Mouse (Mus musculus): Measurements from ENCODE around the gene Rnase2b.
"Not testable (repeated sequence)": the region's sequence is repeated elsewhere in the genome, so short reads cannot be mapped to it uniquely, and the experiment has no call there.

The Rnase2b gene

DNA sequence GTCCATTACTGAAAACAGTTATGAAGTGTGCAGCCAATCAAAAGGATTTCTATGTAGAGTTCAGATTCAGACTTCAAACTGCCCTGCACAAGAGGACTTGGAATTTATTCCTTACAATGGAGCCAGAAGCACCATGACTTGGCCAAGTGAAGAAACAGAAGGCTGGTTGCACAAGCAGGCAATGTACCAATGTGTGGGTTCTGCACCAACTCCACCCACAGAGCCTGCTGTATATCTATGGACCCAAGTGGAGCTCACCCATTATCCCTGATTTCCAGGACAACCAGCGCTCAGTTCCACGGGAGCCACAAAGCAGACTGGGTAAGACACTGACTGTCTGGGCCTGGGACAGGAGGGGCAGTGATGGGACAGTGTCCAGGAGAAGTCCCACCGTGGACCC lies at the start of gene Rnase2b:
TSS of gene Rnase2b (plus strand) at position 285 of the 400 bp plus-strand sequence.
- not testable (repeated sequence) for DNase-seq

DNA sequence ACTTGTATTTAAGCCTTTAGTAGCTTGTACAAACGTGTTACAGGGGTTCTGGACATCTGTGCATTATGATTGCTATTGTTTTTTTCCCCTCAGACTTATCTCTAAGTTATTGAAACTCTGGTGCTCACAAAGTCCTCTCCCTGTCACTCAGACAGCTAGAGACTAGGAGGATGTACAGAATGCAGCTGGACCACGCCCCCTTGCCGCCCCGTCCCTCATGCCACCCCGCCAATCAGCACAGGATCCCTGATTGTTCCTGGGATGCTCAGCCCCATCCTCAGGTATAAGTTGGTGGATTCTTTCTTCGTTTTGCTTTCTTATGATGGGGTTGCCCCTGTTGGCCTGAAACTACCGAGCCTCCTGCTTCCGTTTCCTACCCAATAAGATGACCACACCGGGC lies 48.6 kb upstream of the Rnase2b start:
- no peak for DNase-seq

GRCm38 (mm10) chr14:51113916-51114560 lies 48.0 kb upstream of the Rnase2b start, which contains the start of gene Eddm3b:
Eddm3b (plus strand) TSS chr14:51114426.
- DNase-seq: no peak

GRCm38 (mm10) chr14:51125684-51126083 lies 36.4 kb upstream of the Rnase2b start:
- DNase-seq: no peak

DNA sequence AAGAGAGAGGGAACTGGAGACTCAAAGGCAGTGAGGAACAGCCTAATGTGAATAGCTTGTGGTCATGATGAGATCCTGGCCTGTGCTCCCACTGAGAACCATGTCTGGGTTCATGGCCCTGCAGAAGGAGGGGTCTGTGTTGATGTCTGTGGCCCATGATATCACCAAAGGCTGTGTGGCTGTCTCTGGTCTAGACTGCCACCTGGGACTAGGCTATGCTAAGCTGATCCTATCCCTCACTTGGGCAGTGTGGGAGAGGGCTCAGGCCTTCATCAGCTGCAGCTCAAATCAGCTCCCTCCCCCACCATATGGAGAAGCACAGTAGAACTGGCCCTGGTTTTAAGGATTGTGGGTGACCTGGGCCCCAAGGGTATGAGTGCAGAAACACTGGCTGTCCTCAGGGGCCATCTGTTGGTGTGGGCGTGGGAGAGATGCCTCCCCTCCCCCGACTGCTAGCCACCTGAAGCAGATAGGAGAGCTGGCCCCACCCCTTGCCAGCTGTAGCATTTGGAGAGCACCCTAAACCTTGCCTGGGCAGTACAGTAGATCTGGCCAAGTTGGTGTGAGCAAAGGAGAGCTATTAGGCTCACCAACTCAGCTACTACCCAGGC lies 34.3 kb upstream of the Rnase2b start:
- no peak for DNase-seq

DNA sequence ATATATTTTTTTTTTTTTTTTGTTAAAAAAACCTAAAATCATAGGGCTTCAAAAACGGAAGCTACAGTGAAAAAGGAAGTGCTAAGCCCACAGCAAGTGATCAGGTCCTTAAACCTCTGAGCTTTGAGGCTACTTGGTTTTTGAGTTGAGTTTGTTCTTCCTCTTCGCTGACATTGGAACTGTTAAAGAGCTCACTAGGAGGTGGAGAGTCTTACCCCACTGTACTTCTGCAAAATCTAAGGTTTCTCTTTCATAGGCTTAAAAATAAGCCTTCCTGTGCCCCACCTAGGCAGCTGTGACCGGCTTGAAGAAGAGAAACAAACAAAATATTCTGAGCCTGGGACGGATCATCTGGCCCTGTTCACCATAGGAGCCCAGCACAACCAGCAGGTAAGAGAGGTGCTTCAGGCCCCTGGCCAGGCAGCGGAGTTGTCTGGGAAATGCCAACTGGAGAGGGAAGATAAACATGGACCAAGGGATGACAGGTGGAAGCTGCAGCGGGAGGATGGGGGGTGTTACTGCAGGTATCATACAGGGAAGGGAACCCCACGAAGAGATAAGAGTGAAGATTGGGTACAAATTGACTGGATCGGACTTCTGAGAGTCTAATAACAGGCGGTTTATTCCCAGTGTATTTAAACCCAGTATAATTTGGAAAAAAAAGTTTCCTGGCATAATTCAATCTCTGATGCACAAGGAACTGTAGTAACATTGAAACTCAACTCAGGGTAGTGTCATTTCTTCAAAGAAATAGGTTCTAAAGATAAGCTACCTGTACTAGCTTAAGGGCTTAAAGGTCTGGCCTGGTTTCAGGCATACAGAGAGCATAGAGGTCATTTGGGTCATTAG lies 33.1 kb upstream of the Rnase2b start:
- no peak for DNase-seq

DNA sequence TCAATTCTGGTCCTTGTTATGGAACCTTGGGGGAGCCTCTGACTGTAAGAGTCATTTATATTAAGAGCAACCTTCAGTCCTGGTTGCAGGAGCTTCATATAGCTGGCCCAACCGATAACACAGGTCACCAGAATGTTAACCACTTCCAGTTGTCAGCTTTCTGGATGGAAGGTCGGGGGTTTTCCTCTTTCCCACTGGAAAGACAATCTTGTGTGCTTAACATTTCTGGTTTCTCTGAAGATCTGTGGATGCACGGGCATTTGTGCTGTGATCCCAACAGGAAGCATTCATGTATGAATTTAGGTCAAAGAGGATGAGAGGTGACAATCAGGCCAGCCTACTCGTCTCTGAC lies 32.5 kb upstream of the Rnase2b start:
- no peak for DNase-seq

DNA sequence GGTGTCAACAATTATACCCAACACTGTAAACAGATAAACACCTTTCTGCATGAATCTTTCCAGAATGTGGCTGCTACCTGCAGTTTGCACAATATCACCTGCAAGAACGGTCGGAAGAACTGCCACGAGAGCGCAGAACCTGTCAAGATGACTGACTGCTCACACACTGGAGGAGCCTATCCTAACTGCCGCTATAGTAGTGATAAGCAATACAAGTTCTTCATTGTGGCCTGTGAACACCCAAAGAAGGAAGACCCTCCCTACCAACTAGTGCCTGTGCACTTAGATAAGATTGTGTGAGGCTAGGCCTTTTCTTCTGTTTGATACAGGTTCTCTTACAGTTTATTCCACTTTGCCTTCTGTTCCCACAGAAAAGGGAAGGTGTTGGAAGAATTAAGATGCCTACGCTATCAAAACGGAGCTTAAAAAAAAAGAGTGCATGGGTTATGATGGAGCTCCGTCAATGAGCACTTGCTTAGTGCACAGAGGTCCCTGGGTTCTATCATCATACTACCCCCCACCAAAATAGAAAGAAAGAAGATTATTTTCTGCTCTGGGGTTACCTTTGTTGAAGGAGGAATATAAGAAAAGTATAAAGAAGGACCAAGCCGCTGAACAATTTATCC lies 31.6 kb upstream of the Rnase2b start:
- no peak for DNase-seq

DNA sequence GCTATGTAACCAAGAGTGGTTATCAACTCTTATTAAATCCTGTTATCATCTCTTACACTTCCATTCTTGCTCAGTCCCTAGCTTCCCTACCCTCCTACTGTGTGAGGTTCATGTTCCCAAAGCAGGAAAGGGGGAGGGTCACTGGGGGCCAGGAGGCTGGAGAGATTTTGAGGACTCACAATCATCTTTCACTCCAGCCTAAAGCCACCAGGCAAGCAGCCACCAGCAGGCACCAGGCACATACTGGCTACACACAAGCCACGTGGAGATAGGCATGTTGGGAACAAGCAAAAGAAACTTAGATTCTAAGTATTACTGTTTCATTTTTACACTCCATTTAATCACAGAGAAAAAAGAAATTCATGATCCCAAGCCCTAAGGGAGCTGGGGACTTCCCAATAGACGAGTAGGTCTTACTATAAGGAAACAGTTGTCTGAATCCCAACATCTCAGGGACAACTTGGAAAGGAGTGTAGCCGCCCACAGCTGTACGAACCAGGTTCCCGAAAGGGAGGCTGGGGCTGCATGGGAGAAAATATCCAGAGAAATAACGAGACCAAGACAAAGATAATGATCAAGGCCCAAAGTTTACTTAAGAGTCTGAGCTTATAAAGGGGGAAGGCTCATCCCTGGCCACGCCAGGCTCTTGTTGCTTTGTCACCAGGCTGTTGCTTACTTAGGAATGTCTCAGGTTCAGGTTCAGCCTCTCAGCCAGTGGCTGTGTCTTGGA lies 30.8 kb upstream of the Rnase2b start:
- DNase-seq: no peak

- DNase-seq: no peak
These were observed 29.7 kb upstream of the Rnase2b start for GRCm38 (mm10) chr14:51132372-51132771.

DNA sequence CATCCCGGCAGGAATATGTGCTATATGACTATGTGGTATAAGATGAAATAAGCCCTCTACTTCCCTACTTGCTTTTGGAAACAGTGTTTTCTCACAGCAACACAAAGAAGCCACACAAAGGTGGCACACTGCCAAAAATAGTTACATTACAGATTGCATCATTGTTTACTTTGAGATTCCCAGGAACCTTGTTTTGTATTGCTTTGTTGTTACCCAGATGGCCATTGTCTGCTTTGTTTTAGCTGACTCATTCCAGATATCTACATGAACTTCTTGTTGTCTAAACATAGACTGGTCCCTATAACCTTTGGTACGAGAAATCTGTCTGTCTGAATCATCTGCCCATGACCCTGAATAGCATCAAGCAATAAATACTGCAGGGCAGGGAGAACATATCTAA lies 21.7 kb upstream of the Rnase2b start:
- no peak for DNase-seq

- no peak for DNase-seq
These were observed 19.9 kb upstream of the Rnase2b start for GRCm38 (mm10) chr14:51142119-51142518.

DNA sequence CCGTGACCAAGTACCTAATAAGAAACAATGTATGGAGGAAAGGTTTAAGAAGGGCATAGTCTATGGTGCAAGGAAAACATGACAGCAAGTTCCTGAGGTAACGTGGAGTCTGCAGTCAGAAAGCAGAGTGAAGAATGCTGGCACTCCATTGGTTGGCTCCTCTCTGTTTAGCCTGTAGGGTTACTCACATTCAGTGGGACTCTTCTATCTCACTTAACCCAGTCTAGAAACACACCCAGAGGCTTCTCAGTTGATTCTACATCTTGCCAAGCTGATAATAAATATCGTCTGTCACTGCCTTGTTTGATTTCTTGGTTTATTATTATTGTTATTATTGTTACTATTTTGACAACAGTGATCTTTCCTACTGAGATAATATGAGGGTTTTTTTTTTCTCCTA lies 19.5 kb upstream of the Rnase2b start:
- DNase-seq: no peak

DNA sequence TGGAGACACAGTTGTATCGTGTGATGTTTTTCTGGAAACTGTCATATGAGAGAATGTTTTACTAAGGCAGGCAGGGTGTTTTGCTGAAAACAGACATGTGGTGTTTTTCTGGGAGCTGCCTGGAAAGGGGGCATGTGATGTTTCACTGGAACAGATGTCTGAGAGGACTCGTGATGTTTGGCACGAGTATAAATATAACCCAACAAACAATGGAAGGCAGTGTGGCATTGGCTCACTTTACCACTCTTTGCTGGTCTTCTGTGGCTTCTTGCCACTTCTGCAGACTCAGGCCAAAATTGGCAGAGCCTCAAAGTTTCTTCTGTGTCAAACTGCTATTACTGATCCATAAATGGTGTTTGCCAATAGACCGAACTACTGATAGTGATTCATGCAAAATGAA lies 18.8 kb upstream of the Rnase2b start:
- DNase-seq: no peak

DNA sequence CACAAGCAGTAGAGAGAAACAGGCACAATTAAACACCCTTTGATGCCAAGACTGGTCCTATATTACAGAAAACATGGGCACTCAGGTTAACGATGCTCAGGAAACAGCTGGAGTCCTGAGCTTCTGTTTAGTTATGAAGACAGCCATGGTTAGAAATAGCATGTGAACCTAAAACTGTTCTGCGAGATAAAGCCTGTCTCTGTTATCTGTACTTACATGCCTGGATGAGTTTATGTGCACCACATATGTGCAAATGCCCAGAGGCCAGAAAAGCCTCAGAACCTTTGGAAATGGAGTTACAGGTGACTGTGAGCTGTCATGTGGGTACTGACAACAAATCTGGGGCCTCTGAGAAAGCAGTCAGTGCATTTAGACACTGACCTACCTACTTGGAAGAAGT lies 18.1 kb upstream of the Rnase2b start:
- no peak for DNase-seq

DNA sequence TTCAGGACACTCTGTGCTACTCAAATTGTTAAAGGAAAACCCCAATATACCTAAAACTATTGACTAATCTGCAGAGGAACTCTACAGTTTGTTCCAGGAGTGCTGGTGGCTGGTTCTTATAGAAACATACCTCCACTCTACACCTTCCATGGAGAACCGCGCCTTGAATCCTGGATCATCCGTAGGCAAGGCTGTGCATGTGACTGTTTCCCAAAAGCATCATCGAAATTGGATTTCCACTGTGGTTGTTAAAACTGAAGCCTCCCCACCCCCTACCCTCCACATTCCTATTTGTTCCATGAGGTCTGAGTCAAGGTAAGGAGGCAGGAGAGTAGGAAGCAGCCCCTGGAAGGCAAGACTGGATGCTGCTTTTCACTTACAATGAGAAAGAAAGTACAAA lies 17.6 kb upstream of the Rnase2b start:
- DNase-seq: no peak

DNA sequence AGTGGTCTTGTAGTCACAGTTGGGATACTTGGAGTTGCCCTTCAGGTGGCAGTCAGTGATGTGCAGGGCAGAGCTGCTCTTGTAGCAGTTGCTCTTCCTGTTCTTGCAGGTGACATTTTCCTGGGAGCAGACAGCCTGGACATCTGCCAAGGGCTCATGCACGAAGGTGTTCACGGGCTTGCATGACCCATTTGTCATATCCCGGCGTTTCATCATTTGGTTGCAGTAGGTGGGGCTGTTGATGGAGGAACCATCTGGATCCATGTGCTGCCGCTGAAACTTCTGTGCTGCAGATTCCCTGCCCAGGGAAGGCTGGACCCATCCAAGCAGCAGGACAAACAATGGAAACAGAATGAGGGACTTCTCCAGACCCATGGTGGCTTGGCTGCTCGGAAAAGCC lies 16.5 kb upstream of the Rnase2b start:
- no peak for DNase-seq

DNA sequence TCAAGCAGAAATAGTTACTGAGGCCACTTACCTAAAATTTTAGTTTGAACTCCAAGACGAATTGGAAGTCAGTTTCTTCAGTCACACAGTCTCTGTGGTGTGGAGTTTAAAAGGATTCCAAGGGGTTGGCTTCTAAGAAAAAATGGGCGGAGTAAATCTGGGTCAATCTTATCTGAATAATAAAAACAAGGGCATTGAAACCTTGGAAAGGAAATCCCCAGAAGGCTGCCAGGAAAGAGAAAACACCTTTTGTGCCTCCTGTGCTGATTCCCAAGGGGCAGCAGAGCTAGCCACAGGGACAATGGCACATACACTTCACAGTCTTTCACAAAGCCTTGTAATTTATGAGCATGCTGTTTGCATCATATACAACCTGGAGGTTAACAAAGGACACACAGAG lies 15.4 kb upstream of the Rnase2b start, which contains the start of gene Rnase1:
TSS of gene Rnase1 (minus strand) at position 101 of the 400 bp plus-strand sequence.
- DNase-seq: no peak

DNA sequence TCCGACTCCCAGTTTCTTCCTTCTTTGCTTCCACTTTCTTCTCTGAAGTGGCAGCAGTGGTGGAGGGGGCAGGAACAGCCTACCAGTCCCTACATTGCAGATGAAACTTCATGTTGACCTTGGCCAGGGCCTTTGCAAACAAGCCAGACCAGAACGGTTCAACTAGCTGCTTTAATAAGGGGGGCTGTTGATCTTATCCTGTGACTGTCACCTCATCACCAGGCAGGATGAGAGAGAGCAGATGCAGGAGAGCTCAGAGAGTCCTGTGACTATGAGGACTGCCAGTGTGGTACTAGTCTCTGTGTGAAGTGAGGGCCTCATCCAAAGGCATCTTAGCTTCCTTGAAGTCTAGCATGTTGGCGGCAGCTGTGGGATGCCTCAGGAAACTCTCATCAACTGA lies 14.1 kb upstream of the Rnase2b start:
- DNase-seq: no peak

- DNase-seq: no peak
These were observed 12.9 kb upstream of the Rnase2b start for GRCm38 (mm10) chr14:51149164-51149563.

- no peak for DNase-seq
These were observed 11.7 kb upstream of the Rnase2b start for GRCm38 (mm10) chr14:51150206-51150831.

DNA sequence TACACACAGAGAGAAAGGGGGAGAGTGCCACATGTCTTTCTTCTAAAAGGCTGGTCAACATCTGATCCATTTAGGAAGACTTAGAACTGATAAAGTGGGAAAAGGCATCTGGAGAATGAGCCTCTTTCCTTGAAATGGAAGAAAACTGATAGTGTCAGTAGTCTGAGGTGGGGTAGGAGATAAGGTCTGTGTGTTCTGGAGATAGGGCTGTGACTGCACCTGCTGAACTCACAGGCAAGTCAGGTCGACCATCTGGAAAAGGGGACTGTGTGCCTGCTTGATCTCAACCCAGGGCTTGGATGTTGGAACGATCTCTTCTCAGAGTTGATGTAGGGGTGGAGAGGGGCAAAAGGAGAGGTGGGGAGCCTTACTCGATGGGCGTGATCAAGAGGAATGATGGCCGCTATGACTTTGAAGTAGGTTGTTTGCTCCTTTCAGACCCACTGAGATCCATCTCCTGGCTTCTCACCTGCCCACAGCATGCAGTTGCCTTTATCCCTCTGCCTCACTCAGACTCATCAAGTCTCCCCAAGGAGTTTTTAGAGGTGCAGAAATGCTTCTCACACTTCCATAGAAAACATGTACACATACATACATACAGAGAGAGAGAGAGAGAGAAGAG lies 9.7 kb upstream of the Rnase2b start:
- no peak for DNase-seq
